Mouse (Mus musculus) liver, adult (tissue): ENCODE measurements around the gene Nacc1.

Experiments used
- GATA4 ChIP-seq: IDR thresholded peaks from 2 replicates; pipeline ENCODE4 v1.6.1; 2014; ENCODE audit warnings: mild to moderate bottlenecking, low read length; ENCODE audit not compliant: insufficient replicate concordance

The Nacc1 gene

DNA sequence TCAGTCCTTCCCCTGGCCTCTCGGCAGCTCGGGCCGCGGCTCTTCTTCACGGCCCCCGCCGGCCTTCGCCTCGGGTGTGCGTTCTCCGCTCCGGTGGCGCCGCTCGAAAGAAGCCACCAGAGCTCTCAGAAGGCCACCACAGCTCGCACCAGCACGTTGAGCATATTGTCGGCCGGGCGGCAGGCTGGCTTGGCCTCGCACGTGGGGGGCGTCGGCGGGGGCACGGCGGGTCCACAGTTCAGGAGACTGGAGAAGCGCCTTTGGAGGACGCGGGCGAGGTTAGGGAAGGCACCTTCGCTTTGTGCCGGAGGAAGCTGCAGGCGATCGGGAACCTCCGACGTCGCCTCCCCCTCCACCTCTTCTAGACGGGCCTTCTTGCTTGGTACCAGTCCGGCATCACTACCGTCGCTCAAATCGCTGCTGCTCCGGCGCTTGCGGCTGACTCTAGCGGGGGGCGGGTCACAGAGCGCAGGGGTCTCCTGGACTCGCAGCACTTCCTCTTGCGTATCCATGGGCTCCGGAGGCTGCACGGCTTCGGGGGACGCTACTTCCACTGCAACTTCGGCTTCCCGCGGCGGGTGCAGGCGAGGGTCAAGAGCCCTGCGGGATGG, 25.6 kb downstream of the Nacc1 start:
- no peak for TF ChIP-seq GATA4

DNA sequence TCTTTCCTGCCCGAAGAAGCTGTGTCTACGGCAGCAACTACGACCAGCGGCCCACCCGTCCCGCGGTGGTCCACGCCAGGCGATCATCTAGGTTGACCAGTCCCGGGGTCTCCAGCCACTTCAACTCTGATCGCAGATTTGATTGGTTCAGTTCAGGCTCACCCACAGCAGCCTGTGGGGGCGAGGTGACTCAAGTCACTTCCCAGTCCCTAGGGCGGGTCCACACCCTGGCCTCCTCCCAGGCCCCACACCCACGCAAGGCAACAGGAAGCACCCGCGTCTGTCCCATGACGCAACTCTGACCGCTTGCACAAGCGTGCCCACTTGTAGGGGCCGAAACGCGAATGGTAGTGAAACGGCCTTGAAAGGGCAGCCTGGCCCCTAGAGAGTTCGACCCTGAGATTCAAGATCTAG, 26.2 kb downstream of the Nacc1 start:
- TF ChIP-seq GATA4 = no peak; the same call in 1 of the 2 replicates

DNA sequence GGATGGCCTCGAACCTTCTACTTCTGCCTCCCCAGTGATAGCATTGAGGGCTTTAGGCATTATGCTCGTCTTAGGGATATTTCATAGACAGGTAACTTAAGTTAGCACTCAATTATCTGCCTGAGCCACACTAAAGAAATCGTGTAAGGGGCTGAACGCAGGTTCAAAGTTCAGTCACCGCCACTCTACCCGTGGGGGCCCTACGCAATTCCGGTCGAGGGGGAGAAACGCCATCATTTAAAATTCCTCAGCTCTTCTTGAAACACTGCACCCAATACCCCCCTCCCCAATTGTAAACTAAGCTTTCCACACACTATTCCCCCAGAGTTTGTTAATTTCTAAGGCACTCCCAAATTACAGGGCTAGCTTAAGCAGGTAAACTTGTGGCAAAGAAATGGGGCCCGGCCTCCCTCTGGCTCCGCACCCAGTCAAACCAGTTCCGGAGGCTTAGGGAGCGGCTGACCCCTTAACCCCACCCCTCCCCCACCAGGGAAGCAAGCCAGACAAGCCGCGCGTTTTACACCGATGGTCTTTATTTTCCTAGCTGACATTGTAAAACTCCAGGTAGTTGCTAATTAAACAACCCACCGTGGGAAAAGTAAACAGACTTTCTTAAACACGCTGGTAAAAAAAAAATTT, 26.7 kb downstream of the Nacc1 start:
- TF ChIP-seq GATA4 = no peak

DNA sequence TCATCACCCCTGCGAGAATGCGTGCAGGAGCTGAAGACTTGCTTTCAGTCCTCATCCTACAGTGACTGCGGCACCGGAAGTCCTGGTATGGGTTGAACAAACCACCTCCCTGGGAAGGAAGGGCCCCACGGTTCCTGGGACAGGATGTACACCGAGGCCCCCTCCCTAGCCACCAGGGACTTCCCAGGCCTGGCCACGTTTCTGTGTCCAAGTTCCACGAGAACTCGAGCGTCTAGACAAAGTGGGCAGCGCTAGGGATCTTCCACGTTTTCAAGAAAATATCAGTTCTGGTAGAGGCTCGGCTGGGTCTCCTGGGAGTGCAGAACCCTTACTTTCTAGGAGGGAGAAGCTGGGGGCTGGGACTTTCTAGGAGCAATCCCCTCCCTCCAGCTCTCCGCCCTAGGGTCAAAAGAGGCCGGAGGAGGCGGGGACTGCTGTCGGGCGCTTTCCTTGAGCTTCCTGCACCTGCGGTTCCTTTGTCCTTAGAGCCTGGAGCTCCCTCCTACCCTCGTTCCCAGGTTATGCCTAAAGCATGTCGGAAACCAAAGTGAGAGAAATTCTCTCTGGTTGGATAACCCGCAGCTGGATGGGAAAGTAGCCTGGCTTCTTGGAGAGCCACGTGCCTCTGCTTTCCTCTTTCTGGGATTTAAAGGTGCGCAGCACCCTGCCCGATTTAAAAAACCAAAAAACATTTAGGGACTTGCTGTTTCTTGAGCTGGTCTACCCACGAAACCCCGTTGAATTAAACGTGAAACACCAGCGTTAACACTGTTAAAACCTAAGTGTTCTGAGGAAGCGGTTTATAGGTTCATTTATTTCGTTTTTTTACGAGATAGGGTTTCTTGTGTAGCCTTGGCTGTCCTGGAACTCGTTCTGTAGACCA, 27.5 kb downstream of the Nacc1 start:
- no peak for TF ChIP-seq GATA4

DNA sequence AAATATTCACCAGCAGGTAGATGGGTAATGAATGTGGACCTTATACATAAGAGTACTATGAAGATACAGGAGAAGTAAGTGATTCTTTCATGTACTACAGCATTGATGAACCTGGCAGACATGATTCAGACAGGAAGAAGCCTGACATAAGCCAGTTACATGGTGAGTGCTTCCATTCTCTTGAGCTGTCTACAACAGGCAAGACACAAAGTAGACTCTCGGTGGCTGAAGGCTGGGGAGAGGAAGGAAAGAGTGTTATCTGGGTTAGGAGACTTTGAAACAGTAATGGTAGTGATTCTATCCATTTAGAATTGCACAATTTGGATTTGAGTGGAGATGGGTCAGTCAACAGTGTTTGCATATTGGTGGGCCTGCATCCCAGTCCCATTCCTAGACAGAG, 28.7 kb downstream of the Nacc1 start:
- TF ChIP-seq GATA4 = no peak

DNA sequence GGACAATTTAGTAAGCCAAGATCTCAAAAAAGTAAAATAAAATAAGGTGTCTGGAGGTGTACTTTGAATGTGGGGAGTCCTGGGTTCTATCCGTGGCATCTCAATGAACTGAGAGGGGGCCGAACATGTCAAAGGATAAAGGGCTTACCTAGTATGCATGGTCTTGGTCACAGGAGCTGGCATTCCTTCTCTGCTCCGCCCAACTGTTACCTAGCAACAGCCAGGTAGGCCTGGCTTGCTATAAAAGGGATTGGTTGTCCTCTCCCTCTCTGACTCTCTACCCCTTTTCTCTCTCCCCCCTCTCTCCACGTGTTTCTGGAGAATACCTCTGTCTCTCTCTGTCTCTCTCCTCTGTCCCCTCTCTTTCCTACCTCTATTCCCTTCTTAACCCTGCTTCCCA, 30.0 kb downstream of the Nacc1 start:
- TF ChIP-seq GATA4 = no peak

DNA sequence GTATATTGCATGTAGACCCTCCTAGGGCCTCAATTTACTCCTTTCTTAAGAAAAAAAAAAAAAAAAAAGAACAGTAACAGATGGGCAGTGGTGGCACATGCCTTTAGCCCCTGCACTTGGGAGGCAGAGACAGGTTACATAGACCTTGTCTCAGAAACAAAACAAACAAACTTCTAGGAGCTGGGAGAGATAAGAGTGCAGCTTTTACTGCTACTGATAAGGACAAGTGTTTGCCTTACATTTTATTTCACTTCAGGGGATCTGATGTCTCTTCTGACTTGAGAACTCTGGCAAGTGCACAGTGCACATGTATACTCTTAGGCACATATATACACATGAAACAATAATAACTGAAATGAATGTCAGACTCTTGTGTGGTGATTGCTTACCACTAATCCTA, 30.5 kb downstream of the Nacc1 start:
- no peak for TF ChIP-seq GATA4

DNA sequence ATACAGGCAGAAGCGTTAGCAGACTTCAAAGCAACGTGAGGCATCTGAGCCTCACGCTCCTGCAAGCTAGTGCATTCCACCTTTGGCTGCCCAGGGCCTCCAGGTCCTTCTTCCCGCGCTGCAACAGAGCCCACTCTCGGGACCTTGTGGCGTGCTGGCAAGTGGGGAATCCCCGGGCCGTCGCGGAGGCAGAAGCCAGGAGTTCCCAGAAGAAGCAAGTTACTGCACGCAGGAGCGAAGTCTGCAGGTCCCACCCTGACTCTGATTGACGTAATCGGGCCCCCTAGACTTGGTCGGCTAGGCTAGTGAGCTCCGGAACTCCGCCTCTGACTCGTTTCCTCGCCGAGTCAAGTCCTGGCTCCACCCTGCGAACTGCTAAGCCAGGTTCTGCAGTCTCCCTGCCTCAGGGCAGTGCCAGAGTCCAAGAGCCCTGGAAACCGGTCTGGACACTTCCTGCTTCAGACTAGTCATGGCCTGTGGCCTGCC, 31.0 kb downstream of the Nacc1 start:
- no peak for TF ChIP-seq GATA4

DNA sequence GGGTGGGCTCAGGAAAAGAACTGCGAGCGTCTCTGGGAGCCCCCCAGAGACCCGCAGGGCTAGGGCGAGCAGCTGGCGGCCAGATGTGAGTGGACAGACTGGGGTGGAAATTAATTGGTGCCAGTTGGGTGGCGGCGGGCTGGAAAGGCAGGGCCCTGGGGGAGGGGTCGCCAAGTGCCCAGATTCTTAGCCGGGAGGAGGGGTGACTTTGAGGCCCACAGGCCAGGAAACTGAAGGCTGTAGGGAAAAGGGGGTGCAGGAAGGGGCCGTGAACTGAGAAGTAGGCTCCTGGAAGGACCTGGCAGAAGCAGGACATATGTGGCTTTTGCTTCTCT, 31.5 kb downstream of the Nacc1 start:
- no peak for TF ChIP-seq GATA4

DNA sequence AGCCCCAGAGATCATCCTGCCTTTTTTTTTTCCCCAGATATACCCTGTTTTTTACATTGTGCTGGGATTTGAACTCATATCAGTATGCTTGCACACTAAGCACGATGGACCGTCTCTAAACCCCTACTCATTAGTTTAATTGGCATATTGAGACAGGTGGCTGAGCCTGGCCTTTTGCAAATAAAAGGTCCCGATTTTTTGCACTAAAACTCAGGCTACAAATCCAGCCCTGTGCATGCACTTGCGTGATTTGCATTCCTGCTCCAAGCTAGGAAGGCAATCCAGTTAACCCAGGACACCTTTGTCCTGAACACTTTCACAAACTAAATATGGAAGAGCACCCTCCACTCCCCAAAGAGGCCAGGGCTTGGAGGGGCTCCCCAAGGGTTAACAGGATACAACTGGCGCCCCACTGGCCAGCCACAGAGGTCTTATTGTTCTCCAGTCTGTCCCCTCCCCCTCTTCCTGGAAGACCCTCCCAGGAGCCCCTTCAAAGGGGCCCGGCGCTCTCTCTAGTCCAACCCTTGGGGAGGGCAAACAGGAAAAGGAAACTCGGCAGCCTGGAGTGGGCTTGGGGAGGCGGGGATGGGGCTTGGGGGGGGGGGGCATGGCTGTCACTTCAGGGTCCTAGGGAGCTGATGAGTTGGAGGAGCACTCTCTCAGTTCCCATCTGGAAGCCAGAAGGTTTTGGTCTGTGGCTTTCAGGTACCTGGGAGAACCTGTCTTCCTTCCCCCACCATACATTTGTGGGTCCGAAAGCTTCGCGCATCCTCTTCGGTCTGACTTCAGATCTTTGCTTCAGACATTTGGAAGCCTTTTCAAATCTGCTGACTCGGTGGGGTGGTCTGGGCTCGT, 32.1 kb downstream of the Nacc1 start:
- no peak for TF ChIP-seq GATA4

DNA sequence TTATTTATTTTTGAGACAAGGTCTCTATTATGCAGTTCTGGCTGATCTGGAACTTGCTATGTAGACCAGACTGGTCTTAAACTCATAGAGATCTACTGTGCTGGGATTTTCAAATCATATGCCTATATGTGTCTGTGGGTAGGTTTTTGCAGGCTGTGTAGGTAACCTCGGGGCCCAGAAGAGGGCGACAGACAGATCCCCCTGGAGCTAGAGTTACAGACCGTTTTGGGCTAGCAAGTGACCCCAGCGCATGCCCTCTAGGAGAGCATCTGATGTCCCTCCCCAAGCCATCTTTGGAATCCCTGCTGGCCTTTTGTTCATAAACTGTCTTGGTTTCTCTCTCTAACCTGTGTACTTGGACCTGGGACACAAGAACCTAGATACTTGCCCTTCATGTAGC, 33.1 kb downstream of the Nacc1 start:
- TF ChIP-seq GATA4 = no peak

DNA sequence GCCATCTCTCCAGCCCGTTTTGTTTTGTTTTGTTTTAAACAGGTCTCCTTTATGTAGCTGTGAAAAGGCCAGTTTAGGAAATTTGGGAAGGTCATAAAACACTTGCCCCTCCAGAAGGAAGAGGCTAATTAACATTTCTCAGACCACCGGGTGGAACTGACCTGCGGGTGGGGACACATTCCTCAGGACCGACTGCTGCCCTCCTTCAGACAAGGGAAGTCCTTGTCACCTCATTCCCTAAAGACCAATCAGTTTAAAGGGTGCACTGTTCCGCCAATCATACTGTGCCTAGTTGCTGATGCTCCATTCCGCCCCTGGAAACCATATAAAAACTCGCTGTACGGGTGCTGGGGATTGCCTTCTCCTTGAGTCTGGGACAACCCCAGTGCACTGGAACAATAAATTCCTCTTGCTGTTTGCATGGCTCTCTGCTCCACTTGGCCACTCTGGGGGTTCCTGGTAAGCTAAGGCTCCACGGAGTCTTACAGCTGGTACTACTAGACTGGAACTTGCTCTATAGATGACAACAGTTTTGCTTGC, 34.5 kb downstream of the Nacc1 start:
- TF ChIP-seq GATA4 = no peak

DNA sequence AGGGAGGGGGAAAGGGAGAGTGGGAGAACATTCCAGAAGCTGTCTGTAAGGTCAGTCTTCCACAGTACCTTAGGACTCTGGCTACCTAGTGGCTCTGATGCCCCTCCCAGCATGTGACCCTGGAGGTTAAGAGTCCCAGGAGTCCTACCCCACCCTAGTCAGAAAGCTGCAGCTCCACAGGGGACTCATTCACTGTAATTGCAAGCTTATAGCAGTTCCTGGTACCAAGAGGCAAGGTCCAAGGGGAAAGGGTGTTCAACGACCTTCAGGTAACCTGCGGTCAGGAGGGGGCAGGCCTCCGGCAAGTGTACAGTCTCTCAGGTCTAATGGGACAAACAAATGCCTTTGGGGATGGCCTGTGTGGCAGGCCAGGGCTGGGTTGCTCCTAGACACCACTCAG, 37.4 kb downstream of the Nacc1 start:
- no peak for TF ChIP-seq GATA4

DNA sequence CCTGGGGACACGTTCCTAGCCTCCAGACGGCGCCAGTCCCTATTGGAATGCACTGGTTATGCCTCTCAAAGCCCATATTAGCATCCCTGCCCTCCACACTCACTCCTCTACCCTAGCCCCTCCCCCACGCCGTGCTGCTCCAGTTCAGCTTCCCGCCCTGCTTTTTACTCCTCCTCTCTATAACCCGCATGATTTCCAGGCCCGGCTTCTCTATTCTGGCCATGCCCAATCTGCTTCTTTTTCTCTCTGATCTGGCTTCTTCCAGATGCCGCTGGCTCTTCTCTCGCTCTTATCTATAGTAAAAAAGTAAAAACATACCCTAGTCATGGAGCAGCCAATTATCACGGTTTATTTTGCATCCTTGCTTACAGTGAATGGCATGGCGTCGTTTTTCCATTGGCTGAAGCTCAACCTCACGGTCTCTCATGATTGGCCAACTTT, 40.2 kb downstream of the Nacc1 start:
- no peak for TF ChIP-seq GATA4

DNA sequence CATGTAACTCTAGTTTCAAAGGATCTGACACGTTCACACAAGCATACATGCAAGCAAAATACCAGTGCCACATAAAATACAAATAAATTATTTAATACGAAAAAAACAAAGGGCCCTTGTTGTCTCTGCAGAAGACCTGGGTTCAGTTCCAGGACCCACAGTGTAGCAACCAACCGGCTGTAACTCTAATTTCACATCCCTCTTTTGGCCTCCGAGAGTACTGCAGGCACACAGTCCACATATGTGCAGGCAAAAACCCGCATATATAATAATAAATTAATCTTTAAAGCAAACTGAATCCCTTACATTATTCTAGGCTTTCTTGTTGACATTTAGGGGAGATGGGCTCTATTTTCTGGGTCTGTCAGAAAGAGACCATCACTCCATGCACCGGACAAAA, 40.9 kb downstream of the Nacc1 start:
- TF ChIP-seq GATA4 = no peak
